Mouse (Mus musculus) midbrain, embryonic 16.5 days (tissue): ENCODE results near the gene Slc25a47. TPM values are rescaled to one million over a fixed set of nuclear protein-coding genes. Genes with fewer than 3 reads are reported as not detected.

ENCODE experiments used
- ATAC-seq: fragments of 200-750 bp; cut with Nextera tagmentation; 2 replicates; pipeline ENCODE4 v1.8.0; 2017; ENCODE audit warnings: moderate TSS enrichment
- H3K27ac ChIP-seq: fragments of 300-500 bp; sonication (generic); 2 replicates; pipeline ENCODE4 v1.5.1; 2014; ENCODE audit warnings: mild to moderate bottlenecking, low read length, mixed read lengths
- H3K27me3 ChIP-seq: fragments of 300-500 bp; sonication (generic); 2 replicates; pipeline ENCODE4 v1.6.1; 2014; ENCODE audit warnings: low read depth, low read length, mixed read lengths; ENCODE audit not compliant: control insufficient read depth, insufficient read depth
- H3K36me3 ChIP-seq: fragments of 300-500 bp; sonication (generic); 2 replicates; pipeline ENCODE4 v1.6.1; 2014; ENCODE audit warnings: mild to moderate bottlenecking, low read length, moderate library complexity, mixed read lengths; ENCODE audit not compliant: control insufficient read depth, insufficient read depth
- H3K4me1 ChIP-seq: fragments of 300-500 bp; sonication (generic); 2 replicates; pipeline ENCODE4 v1.6.1; 2014; ENCODE audit warnings: mild to moderate bottlenecking, low read length, mixed read lengths; ENCODE audit not compliant: control insufficient read depth, insufficient read depth
- H3K4me2 ChIP-seq: fragments of 300-500 bp; sonication (generic); 2 replicates; pipeline ENCODE4 v1.6.1; 2014; ENCODE audit warnings: mild to moderate bottlenecking, low read length, mixed read lengths
- H3K4me3 ChIP-seq: fragments of 300-500 bp; sonication (generic); 2 replicates; pipeline ENCODE4 v1.5.1; 2014; ENCODE audit warnings: low read depth, mild to moderate bottlenecking, low read length, moderate library complexity, mixed read lengths
- H3K9ac ChIP-seq: fragments of 300-500 bp; sonication (generic); 2 replicates; pipeline ENCODE4 v1.6.1; 2014; ENCODE audit warnings: low read depth, low read length, mixed read lengths
- H3K9me3 ChIP-seq: fragments of 300-500 bp; sonication (generic); replicated peaks from 2 replicates; pipeline ENCODE4 v1.6.1; 2014; ENCODE audit warnings: mild to moderate bottlenecking, low read length, mixed read lengths; ENCODE audit not compliant: control insufficient read depth, poor library complexity, severe bottlenecking
- WGBS: fragments of 180-500 bp; shearing (Covaris S2); extraction: QIAGEN DNeasy Blood & Tissue Kit; methylation state at CpG from one replicate; pipeline ENCODE4 v1.1.7; 2014; 5-methylcytosine and 5-hydroxymethylcytosine counted together
- polyA plus RNA-seq: library from polyadenylated mRNA; unstranded; fragments of >200 nt; fragmentation: Nextera tagmentation; extraction: Ambion mirVana; gene quantifications from 2 replicates; pipeline ENCODE4 v1.2.1, GENCODE M21; 2015

Slc25a47 gene
- polyA plus RNA-seq, 1 experiment from 2014 or later = 6.4 TPM

GRCm38 (mm10) chr12:108858486-108858885 lies 22.6 kb downstream of the Slc25a47 start:
- Histone ChIP-seq H3K27me3 (no peaks in the 10 kb centered on the region), H3K9ac (no peak overlapping the region), H3K9me3 (no peaks in the 10 kb centered on the region), H3K36me3 (peaks cover 11% of the 10 kb centered on the region), H3K27ac (no peak overlapping the region), H3K4me3 (no peak overlapping the region), H3K4me1 (no peaks in the 10 kb centered on the region), H3K4me2 (no peak overlapping the region)
- no peak for ATAC-seq
- WGBS = 84% methylated on average over 5 of the region's 5 CpGs

- 90% methylated on average over 6 of the region's 6 CpGs for WGBS
- no peak overlapping the region for H3K27ac ChIP-seq
- no peak for ATAC-seq
- no peaks in the 10 kb centered on the region for H3K9me3 ChIP-seq
- H3K36me3 ChIP-seq = peaks cover 64% of the 10 kb centered on the region
- H3K4me3 ChIP-seq = no peak overlapping the region
- H3K9ac ChIP-seq = no peak overlapping the region
- no peaks in the 10 kb centered on the region for H3K4me1 ChIP-seq
- no peaks in the 10 kb centered on the region for H3K27me3 ChIP-seq
- no peak overlapping the region for H3K4me2 ChIP-seq
Observed at GRCm38 (mm10) chr12:108865007-108865494, 29.2 kb downstream of the Slc25a47 start.

GRCm38 (mm10) chr12:108869575-108869974 lies 33.7 kb downstream of the Slc25a47 start:
- no peak overlapping the region for H3K27ac ChIP-seq
- peaks cover 63% of the 10 kb centered on the region for H3K36me3 ChIP-seq
- no peak for ATAC-seq
- H3K4me1 ChIP-seq = no peaks in the 10 kb centered on the region
- H3K4me2 ChIP-seq = no peak overlapping the region
- H3K9me3 ChIP-seq = no peaks in the 10 kb centered on the region
- 84% methylated on average over 2 of the region's 2 CpGs for WGBS
- H3K9ac ChIP-seq = no peak overlapping the region
- no peaks in the 10 kb centered on the region for H3K27me3 ChIP-seq
- H3K4me3 ChIP-seq = no peak overlapping the region

GRCm38 (mm10) chr12:108873122-108873521 lies 37.3 kb downstream of the Slc25a47 start:
- Histone ChIP-seq H3K4me3 (no peak overlapping the region), H3K27me3 (no peaks in the 10 kb centered on the region), H3K4me1 (no peaks in the 10 kb centered on the region), H3K36me3 (peaks cover 47% of the 10 kb centered on the region), H3K9ac (no peak overlapping the region), H3K4me2 (no peak overlapping the region), H3K9me3 (no peaks in the 10 kb centered on the region), H3K27ac (no peak overlapping the region)
- ATAC-seq = no peak
- WGBS = 84% methylated on average over 5 of the region's 5 CpGs

- ATAC-seq = no peak
- no peaks in the 10 kb centered on the region for H3K4me1 ChIP-seq
- WGBS = 90% methylated on average over 4 of the region's 4 CpGs
- peaks cover 40% of the 10 kb centered on the region for H3K36me3 ChIP-seq
- H3K27ac ChIP-seq = no peak overlapping the region
- H3K9ac ChIP-seq = no peak overlapping the region
- H3K4me3 ChIP-seq = no peak overlapping the region
- H3K9me3 ChIP-seq = no peaks in the 10 kb centered on the region
- no peak overlapping the region for H3K4me2 ChIP-seq
- no peaks in the 10 kb centered on the region for H3K27me3 ChIP-seq
Observed at GRCm38 (mm10) chr12:108879138-108879537, 43.3 kb downstream of the Slc25a47 start.

GRCm38 (mm10) chr12:108880606-108881005 lies 44.8 kb downstream of the Slc25a47 start:
- Histone ChIP-seq H3K4me1 (no peaks in the 10 kb centered on the region), H3K4me3 (no peak overlapping the region), H3K27me3 (no peaks in the 10 kb centered on the region), H3K9me3 (no peaks in the 10 kb centered on the region), H3K4me2 (no peak overlapping the region), H3K36me3 (peaks cover 40% of the 10 kb centered on the region), H3K9ac (no peak overlapping the region), H3K27ac (no peak overlapping the region)
- whole genome bisulfite sequencing = 95% methylated on average over 5 of the region's 5 CpGs
- ATAC-seq = no peak

- Histone ChIP-seq H3K4me2 (no peak overlapping the region), H3K9ac (no peak overlapping the region), H3K27me3 (no peaks in the 10 kb centered on the region), H3K36me3 (peaks cover 42% of the 10 kb centered on the region), H3K4me3 (no peak overlapping the region), H3K9me3 (no peaks in the 10 kb centered on the region), H3K4me1 (no peaks in the 10 kb centered on the region), H3K27ac (no peak overlapping the region)
- 93% methylated on average over 3 of the region's 3 CpGs for WGBS
- ATAC-seq = no peak
Observed at GRCm38 (mm10) chr12:108881192-108881591, 45.3 kb downstream of the Slc25a47 start.

GRCm38 (mm10) chr12:108882776-108883175 lies 46.9 kb downstream of the Slc25a47 start:
- ATAC-seq = no peak
- no peak overlapping the region for H3K27ac ChIP-seq
- 89% methylated on average over 8 of the region's 8 CpGs for WGBS
- H3K9ac ChIP-seq = no peak overlapping the region
- no peaks in the 10 kb centered on the region for H3K27me3 ChIP-seq
- no peak overlapping the region for H3K4me3 ChIP-seq
- H3K4me1 ChIP-seq = no peaks in the 10 kb centered on the region
- no peaks in the 10 kb centered on the region for H3K9me3 ChIP-seq
- H3K36me3 ChIP-seq = peaks cover 51% of the 10 kb centered on the region
- no peak overlapping the region for H3K4me2 ChIP-seq

- H3K9me3 ChIP-seq = no peaks in the 10 kb centered on the region
- H3K4me2 ChIP-seq = no peak overlapping the region
- H3K4me1 ChIP-seq = no peaks in the 10 kb centered on the region
- no peak overlapping the region for H3K4me3 ChIP-seq
- 100% methylated on average over 1 of the region's 1 CpGs for WGBS
- H3K36me3 ChIP-seq = peaks cover 44% of the 10 kb centered on the region
- no peak overlapping the region for H3K27ac ChIP-seq
- no peaks in the 10 kb centered on the region for H3K27me3 ChIP-seq
- ATAC-seq = no peak
- H3K9ac ChIP-seq = no peak overlapping the region
Observed at GRCm38 (mm10) chr12:108885906-108886305, 50.1 kb downstream of the Slc25a47 start.
